Mouse (Mus musculus) forebrain, embryonic 16.5 days (tissue): ENCODE measurements around the gene Rasgef1c. TPM values are rescaled to one million over a fixed set of nuclear protein-coding genes. Genes with fewer than 3 reads are reported as not detected.

Experiments used
- ATAC-seq: fragments of 200-750 bp; cut with Nextera tagmentation; 2 replicates; pipeline ENCODE4 v1.8.0; 2017; ENCODE audit warnings: mild to moderate bottlenecking, moderate library complexity
- H3K27ac ChIP-seq: fragments of 300-500 bp; sonication (generic); 2 replicates; pipeline ENCODE4 v1.5.1; 2014; ENCODE audit warnings: low read length, control low read depth
- H3K27me3 ChIP-seq: fragments of 300-500 bp; sonication (generic); replicated peaks from 2 replicates; pipeline ENCODE4 v1.6.1; 2014; ENCODE audit warnings: low read length; ENCODE audit not compliant: control insufficient read depth, insufficient read depth
- H3K36me3 ChIP-seq: fragments of 300-500 bp; sonication (generic); 2 replicates; pipeline ENCODE4 v1.6.1; 2014; ENCODE audit not compliant: control insufficient read depth, insufficient read depth
- H3K4me1 ChIP-seq: fragments of 300-500 bp; sonication (generic); replicated peaks from 2 replicates; pipeline ENCODE4 v1.6.1; 2014; ENCODE audit warnings: low read length; ENCODE audit not compliant: control insufficient read depth, insufficient read depth
- H3K4me2 ChIP-seq: fragments of 300-500 bp; sonication (generic); 2 replicates; pipeline ENCODE4 v1.6.1; 2014; ENCODE audit warnings: mild to moderate bottlenecking, low read length, control low read depth
- H3K4me3 ChIP-seq: fragments of 300-500 bp; sonication (generic); replicated peaks from 2 replicates; pipeline ENCODE4 v1.5.1; 2014; ENCODE audit warnings: mild to moderate bottlenecking, low read length, control low read depth
- H3K9ac ChIP-seq: fragments of 300-500 bp; sonication (generic); replicated peaks from 2 replicates; pipeline ENCODE4 v1.6.1; 2014; ENCODE audit warnings: low read depth, low read length, control low read depth
- H3K9me3 ChIP-seq: fragments of 300-500 bp; sonication (generic); 2 replicates; pipeline ENCODE4 v1.6.1; 2016; ENCODE audit warnings: low read length; ENCODE audit not compliant: control insufficient read depth
- whole genome bisulfite sequencing: fragments of 180-500 bp; shearing (Covaris S2); extraction: QIAGEN DNeasy Blood & Tissue Kit; methylation state at CpG from one replicate; pipeline ENCODE4 v1.1.7; 2014; 5-methylcytosine and 5-hydroxymethylcytosine counted together
- polyA plus RNA-seq: library from polyadenylated mRNA; unstranded; fragments of >200 nt; fragmentation: Nextera tagmentation; extraction: Ambion mirVana; gene quantifications from 2 replicates; pipeline ENCODE4 v1.2.1, GENCODE M21; 2015

Gene Rasgef1c
- polyA plus RNA-seq, 1 experiment from 2014 or later = 17.1 TPM

DNA sequence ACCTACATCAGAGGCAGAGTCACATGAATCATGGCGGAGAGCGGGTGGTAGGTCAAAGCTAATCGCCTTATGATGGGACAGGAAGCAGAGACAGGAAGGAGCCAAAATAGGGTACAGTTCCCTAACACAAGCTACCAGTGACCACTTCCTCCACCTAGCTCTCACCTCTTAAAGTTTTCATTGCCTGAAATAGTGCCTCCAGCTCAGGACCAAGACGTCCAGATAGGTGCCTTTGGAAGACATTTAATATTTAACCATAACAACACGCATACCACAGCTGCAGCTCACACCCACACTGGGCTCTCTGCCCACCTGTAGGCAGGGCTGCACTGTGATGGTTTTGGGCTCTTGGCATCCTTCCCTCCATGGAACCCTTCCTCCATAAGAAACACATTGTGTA lies 95.7 kb downstream of the Rasgef1c start:
- Histone ChIP-seq H3K27me3 (no peaks in the 10 kb centered on the region), H3K4me1 (no peaks in the 10 kb centered on the region), H3K9me3 (no peaks in the 10 kb centered on the region), H3K27ac (no peak overlapping the region), H3K9ac (no peak overlapping the region), H3K36me3 (no peaks in the 10 kb centered on the region), H3K4me2 (no peak overlapping the region), H3K4me3 (no peak overlapping the region)
- WGBS = 93% methylated on average over 5 of the region's 5 CpGs
- no peak for ATAC-seq

- H3K4me1 ChIP-seq = no peaks in the 10 kb centered on the region
- H3K9me3 ChIP-seq = no peaks in the 10 kb centered on the region
- H3K27ac ChIP-seq = no peak overlapping the region
- no peak overlapping the region for H3K9ac ChIP-seq
- 95% methylated on average over 4 of the region's 4 CpGs for WGBS
- no peak for ATAC-seq
- no peak overlapping the region for H3K4me2 ChIP-seq
- H3K4me3 ChIP-seq = no peak overlapping the region
- H3K36me3 ChIP-seq = no peaks in the 10 kb centered on the region
- H3K27me3 ChIP-seq = no peaks in the 10 kb centered on the region
Observed at GRCm38 (mm10) chr11:50002853-50003252, 101.2 kb downstream of the Rasgef1c start.

DNA sequence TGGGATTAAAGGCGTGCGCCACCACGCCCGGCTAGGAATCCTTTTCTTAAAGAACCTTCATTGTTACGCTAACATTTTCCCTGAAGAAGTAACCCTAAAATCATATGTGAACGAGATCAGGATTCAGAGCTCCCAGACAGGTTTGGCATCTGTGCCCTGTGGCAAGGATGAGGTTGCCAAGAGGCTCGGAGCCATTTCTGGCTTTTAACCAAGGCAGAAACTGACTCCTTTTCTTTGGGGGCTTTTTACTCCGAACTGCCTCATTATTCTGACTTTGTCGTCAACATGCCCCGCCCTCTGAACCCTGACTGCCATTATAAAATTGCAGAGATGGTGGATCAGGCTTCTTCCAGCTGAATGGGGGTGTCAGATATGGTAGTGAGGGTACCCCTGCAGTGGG lies 106.1 kb downstream of the Rasgef1c start:
- Histone ChIP-seq H3K27me3 (no peaks in the 10 kb centered on the region), H3K9me3 (no peaks in the 10 kb centered on the region), H3K36me3 (no peaks in the 10 kb centered on the region), H3K9ac (no peak overlapping the region), H3K4me3 (no peak overlapping the region), H3K27ac (no peak overlapping the region), H3K4me1 (0 out of 2 replicates have a peak, but pooled peaks cover 2% of the 10 kb centered on the region), H3K4me2 (no peak overlapping the region)
- 56% methylated on average over 10 of the region's 10 CpGs for WGBS
- no peak for ATAC-seq

GRCm38 (mm10) chr11:50008231-50008630 lies 106.6 kb downstream of the Rasgef1c start:
- H3K4me1 ChIP-seq = 0 out of 2 replicates have a peak, but pooled peaks cover 2% of the 10 kb centered on the region

DNA sequence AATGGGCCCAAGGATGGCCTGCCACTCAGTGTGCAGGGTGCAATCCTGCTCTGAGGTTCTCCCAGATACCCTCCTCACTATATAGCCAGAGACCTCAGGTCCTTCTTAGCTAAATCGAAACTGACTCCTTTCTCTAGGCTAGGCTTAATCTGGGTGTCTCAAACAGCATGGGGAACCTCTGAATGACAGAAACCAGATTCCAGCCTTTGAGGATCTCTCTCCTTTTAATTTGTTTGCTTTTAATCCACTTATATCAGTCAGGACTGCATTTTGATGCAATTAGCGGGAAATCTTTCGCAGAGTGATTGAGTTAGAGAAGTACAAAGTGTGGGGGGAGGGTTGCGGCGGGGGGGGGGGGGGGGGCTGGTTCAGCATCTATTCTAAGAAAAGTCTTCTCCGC lies 111.4 kb downstream of the Rasgef1c start:
- no peak for ATAC-seq
- 63% methylated on average over 4 of the region's 6 CpGs for WGBS
- H3K4me2 ChIP-seq = no peak overlapping the region
- H3K27ac ChIP-seq = no peak overlapping the region
- H3K27me3 ChIP-seq = no peaks in the 10 kb centered on the region
- no peaks in the 10 kb centered on the region for H3K9me3 ChIP-seq
- no peak overlapping the region for H3K4me3 ChIP-seq
- 0 out of 2 replicates have a peak, but pooled peaks cover under 1% of the 10 kb centered on the region for H3K4me1 ChIP-seq
- H3K9ac ChIP-seq = no peak overlapping the region
- H3K36me3 ChIP-seq = no peaks in the 10 kb centered on the region

More at GRCm38 (mm10) chr11:50008231-50008630, 106.6 kb downstream of the Rasgef1c start:
- Histone ChIP-seq H3K4me3 (no peak overlapping the region), H3K27me3 (no peaks in the 10 kb centered on the region), H3K4me2 (no peak overlapping the region), H3K9me3 (no peaks in the 10 kb centered on the region), H3K27ac (no peak overlapping the region), H3K36me3 (no peaks in the 10 kb centered on the region), H3K9ac (no peak overlapping the region)
- 11% methylated on average over 5 of the region's 5 CpGs for WGBS
- ATAC-seq = no peak

GRCm38 (mm10) chr11:50016503-50016902 lies 114.9 kb downstream of the Rasgef1c start:
- whole genome bisulfite sequencing = 67% methylated on average over 5 of the region's 5 CpGs
- Histone ChIP-seq H3K4me2 (no peak overlapping the region), H3K9me3 (no peaks in the 10 kb centered on the region), H3K4me1 (no peaks in the 10 kb centered on the region), H3K9ac (no peak overlapping the region), H3K27ac (no peak overlapping the region), H3K36me3 (no peaks in the 10 kb centered on the region), H3K4me3 (no peak overlapping the region), H3K27me3 (no peaks in the 10 kb centered on the region)
- 0 out of 2 replicates have a peak, but pooled peaks have one; percentile 18 for ATAC-seq

DNA sequence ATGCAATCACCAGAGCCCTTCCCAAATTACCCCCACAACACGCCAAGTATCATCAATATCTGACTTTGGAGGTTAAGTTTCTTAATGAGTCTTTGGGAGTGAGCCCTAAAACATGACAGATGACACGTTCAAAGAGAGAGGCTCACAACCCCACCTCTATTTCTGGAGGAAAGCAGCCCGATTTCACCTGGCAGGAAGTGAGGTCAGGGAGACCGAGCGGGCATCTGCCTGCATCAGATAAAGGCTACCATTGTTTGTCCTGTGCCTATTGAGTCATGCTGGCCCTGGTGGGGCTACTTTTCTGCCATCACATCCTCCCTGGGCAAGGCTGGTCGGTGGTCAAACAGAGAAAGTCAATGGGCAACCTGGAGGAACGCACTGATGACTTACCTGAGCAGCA lies 115.9 kb downstream of the Rasgef1c start:
- WGBS = 84% methylated on average over 7 of the region's 7 CpGs
- Histone ChIP-seq H3K4me1 (no peaks in the 10 kb centered on the region), H3K4me2 (no peak overlapping the region), H3K9ac (no peak overlapping the region), H3K36me3 (no peaks in the 10 kb centered on the region), H3K9me3 (no peaks in the 10 kb centered on the region), H3K27ac (no peak overlapping the region), H3K4me3 (no peak overlapping the region), H3K27me3 (no peaks in the 10 kb centered on the region)
- no peak for ATAC-seq

DNA sequence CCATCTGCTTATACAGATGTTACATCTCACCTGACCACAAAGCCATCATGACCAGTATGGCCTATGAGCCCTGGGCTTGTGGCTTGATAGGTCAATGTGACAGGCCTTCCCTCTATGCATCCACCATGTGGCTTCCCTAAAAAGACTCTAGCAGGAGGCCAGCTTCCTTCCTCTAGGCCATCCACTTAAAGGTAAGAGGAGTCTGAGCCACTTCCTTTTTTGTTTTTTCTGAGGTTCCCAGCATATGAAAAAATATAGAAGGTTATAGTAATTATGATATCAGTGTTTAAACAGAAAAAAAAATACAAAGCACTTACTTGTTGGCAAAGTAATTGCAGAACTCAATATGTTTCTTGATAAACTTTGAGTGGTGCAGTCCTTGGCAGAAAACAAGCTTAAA lies 117.2 kb downstream of the Rasgef1c start:
- Histone ChIP-seq H3K4me2 (no peak overlapping the region), H3K9me3 (no peaks in the 10 kb centered on the region), H3K27ac (no peak overlapping the region), H3K4me1 (no peaks in the 10 kb centered on the region), H3K27me3 (no peaks in the 10 kb centered on the region), H3K4me3 (no peak overlapping the region), H3K36me3 (no peaks in the 10 kb centered on the region), H3K9ac (no peak overlapping the region)
- no peak for ATAC-seq

DNA sequence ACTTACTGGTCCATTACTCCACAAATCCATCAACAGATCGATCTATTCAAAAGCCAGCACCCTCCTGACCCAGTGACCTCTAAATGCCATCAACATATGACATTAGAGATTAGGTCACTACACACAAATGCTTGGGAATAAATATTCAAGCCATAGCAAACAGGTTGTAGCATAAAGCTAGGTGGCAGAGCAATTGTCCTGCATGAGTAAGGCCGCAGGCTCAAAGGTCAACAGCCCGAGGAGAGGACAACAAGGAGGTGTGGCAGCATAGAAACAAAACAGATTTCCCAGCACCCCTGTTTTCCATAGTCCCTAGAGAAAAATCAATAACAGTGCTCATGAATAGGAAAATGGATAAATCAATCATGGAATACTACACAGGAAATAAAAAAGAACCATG lies 120.5 kb downstream of the Rasgef1c start:
- 78% methylated on average over 3 of the region's 3 CpGs for WGBS
- Histone ChIP-seq H3K9ac (no peak overlapping the region), H3K36me3 (no peaks in the 10 kb centered on the region), H3K4me1 (peaks cover 9% of the 10 kb centered on the region), H3K27me3 (no peaks in the 10 kb centered on the region), H3K9me3 (no peaks in the 10 kb centered on the region), H3K4me3 (no peak overlapping the region), H3K27ac (no peak overlapping the region), H3K4me2 (no peak overlapping the region)
- ATAC-seq = no peak

DNA sequence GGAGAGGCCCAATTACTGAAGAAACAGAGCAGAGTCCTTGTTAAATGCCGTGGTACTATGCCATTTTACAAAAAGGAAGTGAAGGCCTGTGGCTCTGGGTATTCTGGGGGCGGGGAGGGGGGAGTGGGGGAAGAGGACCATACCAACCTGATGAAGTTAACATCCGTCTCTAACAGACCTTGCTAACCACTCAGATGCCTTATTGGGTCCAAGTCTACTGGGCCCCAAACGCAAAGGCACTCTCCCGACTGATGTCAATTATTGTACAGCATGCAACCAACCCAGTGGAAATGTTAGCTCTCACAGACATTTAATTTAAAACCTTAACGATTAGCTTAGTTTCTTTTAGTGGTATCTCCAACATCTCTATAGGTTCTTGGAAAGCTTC lies 122.8 kb downstream of the Rasgef1c start:
- H3K27me3 ChIP-seq = no peaks in the 10 kb centered on the region
- peak; percentile 18; the same call in 1 of the 2 replicates for ATAC-seq
- H3K27ac ChIP-seq = peak overlapping the region; percentile 97; the same call in 1 of the 2 replicates
- peak overlapping the region; percentile 73 for H3K4me3 ChIP-seq
- peak overlapping the region; percentile 51 for H3K4me2 ChIP-seq
- H3K9me3 ChIP-seq = no peaks in the 10 kb centered on the region
- WGBS = 64% methylated on average over 6 of the region's 6 CpGs
- peaks cover 31% of the 10 kb centered on the region for H3K4me1 ChIP-seq
- peak overlapping the region; percentile 93; the same call in 1 of the 2 replicates for H3K9ac ChIP-seq
- no peaks in the 10 kb centered on the region for H3K36me3 ChIP-seq
